Mouse (Mus musculus) heart, adult 2 months (tissue): ENCODE measurements at regions not wholly inside any gene's neighbourhood (a gene's known extent, or its start where the extent isn't known, plus 50 kb on each side); places are given as distances from the start of the nearest gene placed in this dataset.

Experiments
- CTCF ChIP-seq: fragments of 200-600 bp; IDR thresholded peaks from 2 replicates; pipeline ENCODE4 v1.8.1; 2022; ENCODE audit warnings: antibody characterized with exemption, mild to moderate bottlenecking, moderate library complexity
- POLR2A ChIP-seq: fragments of 200-500 bp; IDR thresholded peaks from 2 replicates; pipeline ENCODE4 v1.6.1; 2011; ENCODE audit warnings: mild to moderate bottlenecking, low read depth, low read length, control low read depth; ENCODE audit not compliant: insufficient read depth

- TF ChIP-seq CTCF (no peak), POLR2A (no peak)
These were observed 121.2 kb upstream of the Pter start for GRCm38 (mm10) chr2:12802667-12803066.
